18 mouse cellular contexts compared by ENCODE assay signal in genomic region chr12:81769458-81769857, GRCm38 (mm10).
"Had no signal": no experiment of that assay in that cellular context is flagged by ENCODE, and none has a peak within 500 bp of the region (broad histone marks: within the 10 kb centered on the region; RNA-seq: fewer than 3 reads in every experiment).

No protein-coding gene starts in this region.

- H3K4me2 ChIP-seq: lung, embryonic 14.5 days; neural tube, embryonic 13.5 days; neural tube, embryonic 15.5 days had no signal

- DNase-seq: lung, adult 18-20 months; lung, embryonic 14.5 days; lung, postnatal 10 days; lung, postnatal 4 days; midbrain, embryonic 14.5 days; retina, postnatal 1 day; right cerebral cortex, adult 18-20 months; right cerebral cortex, postnatal 25 days; right cerebral cortex, postnatal 4 days; spleen, adult 18-20 months; thymus, adult 2 months; thymus, postnatal 25 days; thymus, postnatal 4 days had no signal

- H3K9me3 ChIP-seq: midbrain, embryonic 10.5 days; neural tube, embryonic 13.5 days; neural tube, embryonic 15.5 days had no signal

- ATAC-seq: midbrain, embryonic 16.5 days had no signal

- H3K4me1 ChIP-seq: midbrain, embryonic 10.5 days; neural tube, embryonic 13.5 days; neural tube, embryonic 15.5 days had no signal

- H3K27ac ChIP-seq: midbrain, embryonic 10.5 days; neural tube, embryonic 13.5 days; neural tube, embryonic 15.5 days had no signal

- H3K27me3 ChIP-seq: neural tube, embryonic 13.5 days; neural tube, embryonic 15.5 days had no signal

- H3K9ac ChIP-seq: lung, embryonic 14.5 days; neural tube, embryonic 13.5 days; neural tube, embryonic 15.5 days had no signal

- H3K4me3 ChIP-seq: midbrain, embryonic 10.5 days; myocyte; neural tube, embryonic 13.5 days; neural tube, embryonic 15.5 days had no signal
